Comparison of ENCODE assay signal across 23 mouse cellular contexts in the genomic region with DNA sequence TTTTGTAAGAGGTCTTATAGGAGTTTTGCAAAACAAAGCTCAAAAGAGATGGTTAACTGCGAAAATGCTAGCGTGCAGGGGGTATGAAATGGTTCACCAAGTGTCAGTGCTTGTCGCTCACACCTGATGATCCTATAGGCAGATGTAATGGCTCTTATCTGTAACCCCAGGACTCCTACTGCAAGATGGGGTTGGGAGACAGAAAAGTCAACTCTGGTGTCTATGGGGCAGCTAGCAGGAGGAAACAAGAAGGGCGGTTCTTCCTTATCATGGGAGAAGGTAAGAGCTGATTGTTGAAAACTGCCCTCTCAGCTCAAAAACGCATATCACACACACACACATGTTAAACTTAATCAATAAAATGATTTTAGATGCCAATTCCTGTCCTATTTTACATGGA.
DNase-seq lines count a peak whose midpoint lies in the region; ATAC-seq and TF ChIP-seq lines count a peak whose summit lies in the region.
"Had no signal": no experiment of that assay in that cellular context is flagged by ENCODE, and none has a peak within 500 bp of the region (broad histone marks: within the 10 kb centered on the region; RNA-seq: fewer than 3 reads in every experiment).

No protein-coding gene starts in this region.

- no peak overlapping the region for H3K9ac ChIP-seq in liver, embryonic 11.5 days (ENCODE audit: low read depth, low read length)
- no peak overlapping the region for H3K9ac ChIP-seq in liver, postnatal 0 days (replicated peaks)
- no peak overlapping the region for H3K9ac ChIP-seq in liver, embryonic 13.5 days
- no peak overlapping the region for H3K9ac ChIP-seq in liver, embryonic 15.5 days
- no peak overlapping the region for H3K9ac ChIP-seq in lung, postnatal 0 days (replicated peaks; ENCODE audit: low read depth)
- H3K9ac ChIP-seq: embryonic facial prominence, embryonic 12.5 days; forebrain, embryonic 13.5 days; forebrain, embryonic 15.5 days had no signal

- no peak for TF ChIP-seq POLR2A in lung, adult 2 months (IDR thresholded peaks at IDR 0.05; ENCODE audit: borderline replicate concordance, extremely low read depth, low read depth, low read length)

- H3K36me3 ChIP-seq in liver, embryonic 11.5 days (ENCODE audit: control insufficient read depth, insufficient read depth, low read length) = no peaks in the 10 kb centered on the region
- no peaks in the 10 kb centered on the region for H3K36me3 ChIP-seq in liver, postnatal 0 days (replicated peaks; ENCODE audit: insufficient read depth, low read length)
- H3K36me3 ChIP-seq in G1E (replicated peaks) = no peaks in the 10 kb centered on the region
- H3K36me3 ChIP-seq in liver, embryonic 13.5 days = no peaks in the 10 kb centered on the region
- H3K36me3 ChIP-seq in liver, embryonic 15.5 days (replicated peaks) = no peaks in the 10 kb centered on the region
- H3K36me3 ChIP-seq in lung, postnatal 0 days (ENCODE audit: insufficient read depth, low read length) = no peaks in the 10 kb centered on the region
- H3K36me3 ChIP-seq: embryonic facial prominence, embryonic 10.5 days; embryonic facial prominence, embryonic 12.5 days; forebrain, embryonic 15.5 days had no signal

- no peaks in the 10 kb centered on the region for H3K4me1 ChIP-seq in liver, embryonic 11.5 days (replicated peaks; ENCODE audit: control insufficient read depth, insufficient read depth, low read length)
- H3K4me1 ChIP-seq in liver, postnatal 0 days (ENCODE audit: insufficient read depth) = no peaks in the 10 kb centered on the region
- peaks cover 36% of the 10 kb centered on the region for H3K4me1 ChIP-seq in G1E (ENCODE audit: insufficient read depth, low read depth, low read length)
- peaks cover 4% of the 10 kb centered on the region; the same call in 1 of the 2 replicates for H3K4me1 ChIP-seq in liver, embryonic 13.5 days (replicated peaks)
- H3K4me1 ChIP-seq in liver, embryonic 15.5 days (replicated peaks) = 0 out of 2 replicates have a peak, but pooled peaks cover 2% of the 10 kb centered on the region
- H3K4me1 ChIP-seq in lung, postnatal 0 days (ENCODE audit: insufficient read depth, low read depth, low read length) = no peaks in the 10 kb centered on the region
- H3K4me1 ChIP-seq in lung, adult 2 months (ENCODE audit: control insufficient read depth, insufficient read depth, low read length) = no peaks in the 10 kb centered on the region
- H3K4me1 ChIP-seq: forebrain, embryonic 13.5 days; forebrain, embryonic 15.5 days had no signal

- no peak for TF ChIP-seq CTCF in liver, postnatal 0 days (IDR thresholded peaks at IDR 0.05; ENCODE audit: low read depth)
- TF ChIP-seq CTCF in G1E (IDR thresholded peaks at IDR 0.05; ENCODE audit: low read depth, low read length) = no peak
- TF ChIP-seq CTCF in layer of hippocampus, adult 2 months (conservative IDR thresholded peaks at IDR 0.05) = no peak
- no peak for TF ChIP-seq CTCF in lung, postnatal 0 days (IDR thresholded peaks at IDR 0.05)
- no peak for TF ChIP-seq CTCF in lung, adult 2 months (IDR thresholded peaks at IDR 0.05; ENCODE audit: insufficient read depth, low read length)

- H3K4me2 ChIP-seq in liver, embryonic 11.5 days = no peak overlapping the region
- H3K4me2 ChIP-seq in liver, postnatal 0 days (ENCODE audit: low read depth, low read length) = no peak overlapping the region
- no peak overlapping the region for H3K4me2 ChIP-seq in liver, embryonic 13.5 days
- H3K4me2 ChIP-seq in liver, embryonic 15.5 days = no peak overlapping the region
- no peak overlapping the region for H3K4me2 ChIP-seq in lung, postnatal 0 days (replicated peaks; ENCODE audit: low read depth, low read length)
- H3K4me2 ChIP-seq: embryonic facial prominence, embryonic 12.5 days; forebrain, embryonic 13.5 days; forebrain, embryonic 15.5 days had no signal

- DNase-seq in liver, embryonic 11.5 days (ENCODE audit: low spot score) = no peak
- no peak for DNase-seq in liver, postnatal 0 days
- DNase-seq in G1E (ENCODE audit: low spot score) = peak; percentile 51
- DNase-seq in liver, embryonic 13.5 days = peak; percentile 15
- DNase-seq in layer of hippocampus, adult 2 months (ENCODE audit: low spot score in 2 of 2) = no peak
- DNase-seq in lung, postnatal 0 days (ENCODE audit: low spot score) = no peak
- DNase-seq in lung, adult 2 months = no peak
- DNase-seq: adrenal gland, adult 2 months; adrenal gland, postnatal 10 days; adrenal gland, postnatal 25 days; B cell, adult 2 months; cerebellum, adult 11-12 months; cerebellum, adult 2 months; cerebellum, adult 9-10 months; cerebellum, postnatal 10 days; cerebellum, postnatal 25 days had no signal

- H3K27ac ChIP-seq in liver, embryonic 11.5 days (ENCODE audit: low read depth, low read length) = no peak overlapping the region
- H3K27ac ChIP-seq in liver, postnatal 0 days (ENCODE audit: low read depth) = no peak overlapping the region
- no peak overlapping the region for H3K27ac ChIP-seq in liver, embryonic 13.5 days
- no peak overlapping the region for H3K27ac ChIP-seq in liver, embryonic 15.5 days (replicated peaks)
- no peak overlapping the region for H3K27ac ChIP-seq in layer of hippocampus, adult 2 months
- no peak overlapping the region for H3K27ac ChIP-seq in lung, postnatal 0 days (ENCODE audit: low read length)
- H3K27ac ChIP-seq: embryonic facial prominence, embryonic 10.5 days; embryonic facial prominence, embryonic 12.5 days; forebrain, embryonic 13.5 days; forebrain, embryonic 15.5 days had no signal

- 58% methylated on average over 5 of the region's 5 CpGs for WGBS in liver, embryonic 11.5 days
- 63% methylated on average over 5 of the region's 5 CpGs for WGBS in liver, postnatal 0 days (ENCODE audit: insufficient replicate concordance)
- WGBS in liver, embryonic 13.5 days (ENCODE audit: insufficient replicate concordance) = 39% methylated on average over 5 of the region's 5 CpGs
- WGBS in liver, embryonic 15.5 days (ENCODE audit: insufficient replicate concordance) = 35% methylated on average over 5 of the region's 5 CpGs
- WGBS in lung, postnatal 0 days = 74% methylated on average over 5 of the region's 5 CpGs
- 82% methylated on average over 5 of the region's 5 CpGs for WGBS in lung, adult 2 months

- H3K9me3 ChIP-seq in liver, embryonic 11.5 days (ENCODE audit: control insufficient read depth, low read length) = no peaks in the 10 kb centered on the region
- H3K9me3 ChIP-seq in liver, postnatal 0 days (ENCODE audit: low read length) = no peaks in the 10 kb centered on the region
- no peaks in the 10 kb centered on the region for H3K9me3 ChIP-seq in G1E (replicated peaks)
- H3K9me3 ChIP-seq in liver, embryonic 13.5 days (replicated peaks) = no peaks in the 10 kb centered on the region
- no peaks in the 10 kb centered on the region for H3K9me3 ChIP-seq in liver, embryonic 15.5 days (replicated peaks)
- no peaks in the 10 kb centered on the region for H3K9me3 ChIP-seq in lung, postnatal 0 days (ENCODE audit: low read length)
- H3K9me3 ChIP-seq: embryonic facial prominence, embryonic 10.5 days; embryonic facial prominence, embryonic 12.5 days; forebrain, embryonic 13.5 days; forebrain, embryonic 15.5 days had no signal

- no peak for TF ChIP-seq EP300 in liver, postnatal 0 days (IDR thresholded peaks at IDR 0.05; ENCODE audit: low read depth)
- TF ChIP-seq EP300 in lung, postnatal 0 days (IDR thresholded peaks at IDR 0.05) = no peak

- peak; percentile 89 for ATAC-seq in liver, embryonic 11.5 days (replicated peaks; ENCODE audit: low FRiP score)
- no peak for ATAC-seq in liver, postnatal 0 days
- peak; percentile 99 for ATAC-seq in G1E (ENCODE audit: extremely low read depth, insufficient number of reproducible peaks, low FRiP score, poor library complexity, severe bottlenecking)
- peak; percentile 89 for ATAC-seq in liver, embryonic 13.5 days (ENCODE audit: low read depth)
- peak; percentile 62 for ATAC-seq in liver, embryonic 15.5 days (ENCODE audit: insufficient read depth)
- no peak for ATAC-seq in lung, postnatal 0 days
- ATAC-seq: CD4-positive, CD25-positive, alpha-beta regulatory T cell, adult 4 months; forebrain, embryonic 13.5 days; forebrain, embryonic 15.5 days had no signal

- H3K4me3 ChIP-seq in liver, embryonic 11.5 days (ENCODE audit: low read depth, low read length) = no peak overlapping the region
- no peak overlapping the region for H3K4me3 ChIP-seq in liver, postnatal 0 days (ENCODE audit: low read depth, low read length)
- H3K4me3 ChIP-seq in G1E (ENCODE audit: low read depth, low read length) = no peak overlapping the region
- no peak overlapping the region for H3K4me3 ChIP-seq in liver, embryonic 13.5 days (replicated peaks)
- H3K4me3 ChIP-seq in liver, embryonic 15.5 days (replicated peaks) = no peak overlapping the region
- no peak overlapping the region for H3K4me3 ChIP-seq in layer of hippocampus, adult 2 months
- no peak overlapping the region for H3K4me3 ChIP-seq in lung, postnatal 0 days (ENCODE audit: low read depth, low read length)
- no peak overlapping the region for H3K4me3 ChIP-seq in lung, adult 2 months (replicated peaks; ENCODE audit: extremely low read depth, low read depth, low read length)
- H3K4me3 ChIP-seq: embryonic facial prominence, embryonic 10.5 days; embryonic facial prominence, embryonic 12.5 days; forebrain, embryonic 13.5 days; forebrain, embryonic 15.5 days had no signal

- no peaks in the 10 kb centered on the region for H3K27me3 ChIP-seq in liver, embryonic 11.5 days (replicated peaks; ENCODE audit: control insufficient read depth, insufficient read depth, low read length)
- H3K27me3 ChIP-seq in liver, postnatal 0 days (ENCODE audit: insufficient read depth, low read length) = no peaks in the 10 kb centered on the region
- H3K27me3 ChIP-seq in G1E (ENCODE audit: insufficient read depth, low read length) = no peaks in the 10 kb centered on the region
- no peaks in the 10 kb centered on the region for H3K27me3 ChIP-seq in liver, embryonic 13.5 days
- no peaks in the 10 kb centered on the region for H3K27me3 ChIP-seq in liver, embryonic 15.5 days
- no peaks in the 10 kb centered on the region for H3K27me3 ChIP-seq in lung, postnatal 0 days (replicated peaks; ENCODE audit: insufficient read depth, low read length)
- H3K27me3 ChIP-seq: CH12.LX; embryonic facial prominence, embryonic 12.5 days; forebrain, embryonic 13.5 days; forebrain, embryonic 15.5 days had no signal

Comparison
In these comparisons a context has a peak if more than half of its experiments do, and no peak if none do; other contexts are left out.
1. ATAC-seq: peak in liver, embryonic 11.5 days (single experiment), G1E (single experiment), liver, embryonic 13.5 days (single experiment) and liver, embryonic 15.5 days (single experiment); none in liver, postnatal 0 days (single experiment) and lung, postnatal 0 days (single experiment).
2. DNase-seq: peak in G1E (single experiment) and liver, embryonic 13.5 days (single experiment); none in liver, embryonic 11.5 days (single experiment), liver, postnatal 0 days (single experiment), layer of hippocampus, adult 2 months (0 of 2), lung, postnatal 0 days (single experiment) and lung, adult 2 months (single experiment).